Mouse (Mus musculus) lung, adult 10 weeks (tissue): ENCODE data around the gene Tnip3. TPM values are rescaled to one million over a fixed set of nuclear protein-coding genes. Genes with fewer than 3 reads are reported as not detected.

Experiments
- polyA plus RNA-seq: library from polyadenylated mRNA; stranded (reverse); fragments of 350-450 nt; fragmentation: Illumina TruSeq; extraction: RNeasy Lipid Tissue Mini Kit (QIAGEN cat#74804); gene quantifications from one replicate; pipeline ENCODE4 v1.2.3, GENCODE M21; 2014; ENCODE audit warnings: low read depth, low replicate concordance; ENCODE audit not compliant: insufficient read depth

Tnip3 gene
- polyA plus RNA-seq = 0.72 TPM

DNA sequence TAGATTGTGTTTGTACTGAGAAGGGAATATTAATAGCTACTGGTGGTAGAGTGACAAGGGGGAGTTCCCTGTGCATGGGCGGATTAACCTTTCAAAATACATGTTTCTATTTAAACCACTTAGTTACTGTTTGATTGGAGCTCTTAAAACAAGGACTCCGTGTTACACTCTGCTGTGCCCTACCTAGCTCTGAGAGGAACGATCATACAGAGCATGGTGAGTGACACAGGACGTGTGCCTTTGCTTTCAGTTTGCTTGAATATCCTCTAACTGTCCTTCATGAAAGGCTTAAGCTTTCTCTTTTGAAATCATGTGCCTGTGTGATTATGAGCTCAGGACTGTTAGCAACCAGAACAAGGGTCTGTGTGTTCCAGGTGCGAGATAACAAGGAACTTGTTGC is at the start of gene Tnip3:
Gene Tnip3 (plus strand): TSS at position 122 of the 400 bp plus-strand sequence.

GRCm38 (mm10) chr6:65671451-65671850 is 146.3 kb downstream of the Tnip3 start, which contains the start of gene Ndnf:
Gene Ndnf, plus strand, starts transcription at chr6:65671590.

Other genes with a start within 250 kb of the Tnip3 start
- gene C130060K24Rik, start 144.2 kb upstream of the Tnip3 start, polyA plus RNA-seq = not detected
- 17.6 TPM for gene Ndnf, start 146.3 kb downstream of the Tnip3 start, polyA plus RNA-seq